Mouse (Mus musculus) heart, postnatal 0 days (tissue): ENCODE measurements around the gene Apobr. TPM values are rescaled to one million over a fixed set of nuclear protein-coding genes. Genes with fewer than 3 reads are reported as not detected.

Source experiments
- ATAC-seq: fragments of 200-750 bp; cut with Nextera tagmentation; 2 replicates; pipeline ENCODE4 v1.8.0; 2017; ENCODE audit warnings: low read depth, moderate number of reproducible peaks, moderate library complexity; ENCODE audit not compliant: insufficient read depth
- DNase-seq: peaks from one replicate; pipeline ENCODE4 v3.0.0-alpha.2; 2016; ENCODE audit warnings: low spot score
- H3K27ac ChIP-seq: fragments of 300-500 bp; sonication (generic); 2 replicates; pipeline ENCODE4 v1.5.1; 2014; ENCODE audit warnings: low read depth, mild to moderate bottlenecking
- H3K27me3 ChIP-seq: fragments of 300-500 bp; sonication (generic); 2 replicates; pipeline ENCODE4 v1.6.1; 2014; ENCODE audit warnings: low read length, mixed read lengths; ENCODE audit not compliant: control insufficient read depth, insufficient read depth
- H3K36me3 ChIP-seq: fragments of 300-500 bp; sonication (generic); replicated peaks from 2 replicates; pipeline ENCODE4 v1.6.1; 2014; ENCODE audit warnings: low read length, mixed read lengths; ENCODE audit not compliant: control insufficient read depth, insufficient read depth
- H3K4me1 ChIP-seq: fragments of 300-500 bp; sonication (generic); 2 replicates; pipeline ENCODE4 v1.6.1; 2014; ENCODE audit warnings: antibody characterized with exemption; ENCODE audit not compliant: control insufficient read depth, insufficient read depth
- H3K4me2 ChIP-seq: fragments of 300-500 bp; sonication (generic); 2 replicates; pipeline ENCODE4 v1.6.1; 2014; ENCODE audit warnings: low read depth, mild to moderate bottlenecking, low read length, moderate library complexity
- H3K4me3 ChIP-seq: fragments of 300-500 bp; sonication (generic); 2 replicates; pipeline ENCODE4 v1.5.1; 2014; ENCODE audit warnings: low read depth, low read length
- H3K9ac ChIP-seq: fragments of 300-500 bp; sonication (generic); replicated peaks from 2 replicates; pipeline ENCODE4 v1.6.1; 2014; ENCODE audit warnings: low read depth, low read length, mixed read lengths
- H3K9me3 ChIP-seq: fragments of 300-500 bp; sonication (generic); replicated peaks from 2 replicates; pipeline ENCODE4 v1.6.1; 2016; ENCODE audit warnings: low read length; ENCODE audit not compliant: control insufficient read depth
- CTCF ChIP-seq: IDR thresholded peaks from 2 replicates; pipeline ENCODE4 v1.5.1; 2016; ENCODE audit warnings: antibody characterized with exemption, control low read depth, low read depth
- EP300 ChIP-seq: IDR thresholded peaks from 2 replicates; pipeline ENCODE4 v1.6.1; 2016; ENCODE audit warnings: antibody characterized with exemption, low read depth
- WGBS: fragments of 180-500 bp; shearing (Covaris S2); extraction: QIAGEN DNeasy Blood & Tissue Kit; methylation state at CpG from one replicate; pipeline ENCODE4 v1.1.7; 2014; 5-methylcytosine and 5-hydroxymethylcytosine counted together
- polyA plus RNA-seq: library from polyadenylated mRNA; unstranded; fragments of >200 nt; fragmentation: Nextera tagmentation; extraction: Ambion mirVana; gene quantifications from 2 replicates; pipeline ENCODE4 v1.2.1, GENCODE M21; 2015
- total RNA-seq: library from RNA; depleted of rRNA; stranded (reverse); fragments of >200 nt; gene quantifications from 2 replicates; pipeline ENCODE4 v1.2.3, GENCODE M21; 2014; ENCODE audit warnings: low replicate concordance

Gene Apobr
- total and polyA plus RNA-seq, 2 experiments from 2014 or later, result 0.34 TPM; not detected in 1

DNA sequence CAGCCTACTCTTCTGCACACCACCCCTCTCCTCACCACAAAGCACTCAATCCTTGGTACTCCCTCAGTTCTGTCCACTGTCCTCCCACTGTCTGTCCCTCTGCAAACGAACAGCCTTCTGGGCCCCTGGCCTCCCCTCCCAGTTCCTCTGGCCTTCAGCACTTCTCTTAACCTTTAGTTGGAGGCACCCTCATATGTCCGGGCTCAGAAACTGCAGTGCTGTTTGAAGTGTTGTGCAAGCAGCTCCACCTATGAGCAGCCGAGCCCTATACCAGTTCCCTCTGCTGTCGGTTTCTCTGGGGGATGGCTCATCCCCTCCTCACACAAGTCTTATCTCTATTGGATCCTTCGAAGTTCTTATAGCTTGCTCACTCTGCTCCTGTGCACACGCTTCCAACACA is 11.7 kb downstream of the Apobr start:
- H3K4me2 ChIP-seq, result no peak overlapping the region
- ATAC-seq (no peak), DNase-seq (no peak)
- WGBS, result 53% methylated on average over 6 of the region's 6 CpGs
- H3K27ac ChIP-seq, result no peak overlapping the region
- H3K9me3 ChIP-seq, result no peaks in the 10 kb centered on the region
- H3K27me3 ChIP-seq, result no peaks in the 10 kb centered on the region
- no peaks in the 10 kb centered on the region for H3K36me3 ChIP-seq
- TF ChIP-seq CTCF (no peak), EP300 (no peak)
- no peaks in the 10 kb centered on the region for H3K4me1 ChIP-seq
- no peak overlapping the region for H3K4me3 ChIP-seq
- no peak overlapping the region for H3K9ac ChIP-seq

DNA sequence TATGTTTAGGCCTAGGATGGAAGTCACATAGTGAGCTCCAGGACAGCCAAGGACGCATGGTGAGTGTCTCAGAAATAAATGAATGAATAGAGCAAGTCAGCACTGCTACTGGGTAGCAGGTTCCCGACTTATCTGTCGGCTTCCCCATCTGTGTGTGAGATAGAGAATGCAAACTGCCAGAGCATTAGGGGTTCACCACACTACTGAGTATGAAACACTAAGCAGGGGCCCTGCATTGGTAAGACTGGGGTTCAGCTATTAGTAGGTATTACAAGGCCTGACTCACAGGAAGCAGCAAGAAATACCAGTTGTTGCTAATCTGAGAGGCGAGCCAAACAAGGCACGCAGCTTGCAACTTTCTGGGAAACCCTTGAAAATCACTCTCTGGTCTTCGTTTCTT is 14.2 kb downstream of the Apobr start:
- no peak for ATAC-seq
- Histone ChIP-seq H3K27me3 (no peaks in the 10 kb centered on the region), H3K36me3 (no peaks in the 10 kb centered on the region), H3K4me3 (no peak overlapping the region), H3K4me2 (no peak overlapping the region), H3K27ac (no peak overlapping the region), H3K4me1 (no peaks in the 10 kb centered on the region), H3K9me3 (no peaks in the 10 kb centered on the region), H3K9ac (no peak overlapping the region)
- 55% methylated on average over 6 of the region's 6 CpGs for WGBS
- no peak for DNase-seq
- TF ChIP-seq EP300 (no peak), CTCF (no peak)

GRCm38 (mm10) chr7:126601896-126602295 is 17.2 kb downstream of the Apobr start:
- H3K4me2 ChIP-seq, result no peak overlapping the region
- no peak overlapping the region for H3K4me3 ChIP-seq
- ATAC-seq (no peak), DNase-seq (no peak)
- no peaks in the 10 kb centered on the region for H3K9me3 ChIP-seq
- 36% methylated on average over 5 of the region's 5 CpGs for WGBS
- no peak overlapping the region for H3K9ac ChIP-seq
- H3K36me3 ChIP-seq, result no peaks in the 10 kb centered on the region
- no peak overlapping the region for H3K27ac ChIP-seq
- H3K4me1 ChIP-seq, result no peaks in the 10 kb centered on the region
- TF ChIP-seq CTCF, result no peak
- no peak for TF ChIP-seq EP300
- H3K27me3 ChIP-seq, result no peaks in the 10 kb centered on the region

DNA sequence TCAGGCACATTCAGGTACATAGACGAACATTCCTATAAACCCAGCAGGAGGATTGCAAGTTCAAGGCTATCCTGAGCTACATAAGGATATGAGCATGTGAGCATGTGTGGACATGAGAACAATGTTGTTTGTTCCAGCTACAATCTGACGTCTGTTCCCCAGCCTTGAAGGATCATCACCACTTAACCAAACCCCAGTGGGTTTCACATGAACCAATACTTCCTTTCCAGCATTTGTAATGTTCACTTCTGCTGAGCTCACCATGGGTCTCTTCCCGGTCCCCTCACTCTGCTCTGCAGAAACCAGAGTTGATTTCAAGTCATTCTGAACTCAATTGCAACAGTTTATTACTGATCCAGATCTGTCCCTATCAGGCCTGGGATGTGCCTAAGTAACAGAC is 17.9 kb downstream of the Apobr start:
- no peak for ATAC-seq
- 73% methylated on average over 3 of the region's 3 CpGs for WGBS
- no peaks in the 10 kb centered on the region for H3K27me3 ChIP-seq
- no peaks in the 10 kb centered on the region for H3K36me3 ChIP-seq
- DNase-seq, result no peak
- H3K4me1 ChIP-seq, result no peaks in the 10 kb centered on the region
- no peak overlapping the region for H3K4me3 ChIP-seq
- H3K9ac ChIP-seq, result no peak overlapping the region
- H3K27ac ChIP-seq, result no peak overlapping the region
- no peak for TF ChIP-seq EP300
- TF ChIP-seq CTCF, result no peak
- no peak overlapping the region for H3K4me2 ChIP-seq
- H3K9me3 ChIP-seq, result no peaks in the 10 kb centered on the region

GRCm38 (mm10) chr7:126606611-126607010 is 21.9 kb downstream of the Apobr start:
- Histone ChIP-seq H3K4me3 (no peak overlapping the region), H3K4me2 (no peak overlapping the region), H3K9ac (no peak overlapping the region), H3K9me3 (no peaks in the 10 kb centered on the region), H3K36me3 (no peaks in the 10 kb centered on the region), H3K27me3 (no peaks in the 10 kb centered on the region), H3K4me1 (no peaks in the 10 kb centered on the region), H3K27ac (no peak overlapping the region)
- ATAC-seq, result no peak
- TF ChIP-seq EP300, result no peak
- no peak for TF ChIP-seq CTCF
- WGBS, result 75% methylated on average over 5 of the region's 5 CpGs
- no peak for DNase-seq

GRCm38 (mm10) chr7:126607064-126607463 is 22.3 kb downstream of the Apobr start:
- Histone ChIP-seq H3K36me3 (no peaks in the 10 kb centered on the region), H3K9me3 (no peaks in the 10 kb centered on the region), H3K4me1 (no peaks in the 10 kb centered on the region), H3K9ac (no peak overlapping the region), H3K27ac (no peak overlapping the region), H3K4me2 (no peak overlapping the region), H3K4me3 (no peak overlapping the region), H3K27me3 (no peaks in the 10 kb centered on the region)
- WGBS, result 61% methylated on average over 3 of the region's 3 CpGs
- ATAC-seq (no peak), DNase-seq (no peak)
- TF ChIP-seq EP300, result no peak
- no peak for TF ChIP-seq CTCF
